Mouse (Mus musculus): ENCODE results near the gene Gm10577.

The Gm10577 gene

DNA sequence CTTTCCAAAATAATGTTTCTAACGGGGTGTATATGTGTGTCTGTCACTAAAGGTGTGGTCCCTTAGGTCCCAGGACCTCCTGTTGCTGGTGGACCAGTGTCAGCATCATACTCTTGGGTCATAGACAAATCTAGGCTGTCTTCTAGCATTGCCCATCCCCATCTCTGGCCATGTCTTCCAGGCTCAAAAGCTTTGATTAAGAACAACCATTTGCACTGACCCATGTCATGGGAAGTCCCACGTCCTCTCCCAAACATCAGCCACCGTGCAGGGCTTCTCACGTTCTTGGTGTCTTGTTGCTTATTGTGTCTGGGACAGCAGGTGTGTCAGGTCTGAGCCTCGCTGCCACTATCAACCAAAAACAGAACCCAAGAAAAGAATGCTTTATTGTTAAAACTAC lies 24.9 kb downstream of the Gm10577 start:
- no peak for ATAC-seq (ENCODE audit: low TSS enrichment)

DNA sequence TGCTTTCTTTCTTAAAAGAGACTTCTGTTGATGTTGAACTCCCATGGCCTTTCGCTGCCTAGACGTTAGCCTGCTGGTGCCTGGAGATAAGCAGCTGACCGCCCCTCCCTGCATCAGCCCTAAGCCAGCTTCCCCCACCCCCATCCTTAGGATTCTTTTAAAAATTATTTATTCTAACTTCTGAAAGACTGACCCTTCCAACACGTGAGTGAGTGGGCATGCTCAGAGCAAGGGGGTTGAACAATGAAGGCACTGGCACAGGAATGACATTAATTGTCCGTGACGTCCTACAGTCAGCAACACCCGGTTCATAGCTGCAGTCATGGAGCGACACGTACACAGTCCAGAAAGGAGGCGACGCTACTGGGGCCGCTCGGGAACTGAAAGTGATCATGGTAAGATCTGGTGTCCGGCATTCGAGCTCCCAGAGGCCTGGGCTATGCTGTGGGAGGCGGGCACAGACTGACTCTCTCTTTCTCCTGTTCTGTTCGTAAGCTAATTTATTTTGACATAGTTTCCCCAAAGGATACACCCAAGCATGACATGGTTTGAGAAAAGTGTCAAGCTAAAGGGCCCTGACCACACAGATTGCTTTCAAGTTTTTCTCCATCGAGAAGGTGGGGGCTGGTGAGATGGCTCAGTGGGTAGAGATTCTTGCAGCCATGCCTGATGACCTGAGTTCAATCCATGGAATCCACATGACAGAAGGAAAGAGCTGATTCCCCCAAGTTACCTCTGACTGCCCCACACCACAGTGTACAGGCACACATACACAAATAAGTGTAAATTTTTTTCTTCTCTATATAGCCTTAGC lies 25.8 kb downstream of the Gm10577 start:
- ATAC-seq (ENCODE audit: low TSS enrichment): no peak

DNA sequence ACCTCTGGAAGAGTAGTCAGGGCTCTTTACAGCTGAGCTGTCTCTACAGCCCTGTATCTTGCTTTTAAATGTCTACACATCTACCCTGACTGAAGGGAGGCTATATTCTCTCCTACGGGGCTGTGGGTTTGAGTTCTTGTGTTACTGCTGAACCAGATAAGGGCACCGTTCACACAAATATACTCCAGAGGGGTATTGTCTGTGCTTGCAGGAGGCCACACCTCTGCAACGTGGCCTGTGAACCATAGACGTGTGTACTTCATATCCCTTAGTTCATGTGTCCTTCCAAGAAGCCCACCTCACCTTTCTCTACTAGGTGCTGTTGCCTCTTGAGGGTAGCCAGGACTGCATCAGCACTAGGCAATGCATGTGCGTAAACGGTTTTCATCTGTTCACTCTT lies 28.4 kb downstream of the Gm10577 start:
- no peak for ATAC-seq (ENCODE audit: low TSS enrichment)

DNA sequence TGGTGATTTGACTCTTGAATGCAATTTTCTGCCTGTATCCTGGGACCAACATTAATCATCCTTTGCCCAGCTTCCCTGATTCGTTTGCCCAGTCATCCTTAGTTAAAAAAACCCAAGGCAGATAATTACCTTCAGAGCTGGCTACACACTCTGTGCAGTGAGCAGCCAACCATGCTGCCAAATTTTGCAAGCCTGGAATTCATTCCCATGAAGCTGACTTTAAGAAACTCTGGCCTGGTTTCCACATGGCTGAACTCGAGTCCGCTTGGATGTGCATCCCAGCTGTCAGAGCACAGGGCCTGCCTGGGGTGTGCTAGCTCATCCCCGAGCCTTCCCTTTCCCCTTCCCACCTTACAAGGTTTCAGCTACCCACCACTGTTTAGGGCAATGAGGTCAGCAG lies 29.5 kb downstream of the Gm10577 start:
- no peak for ATAC-seq (ENCODE audit: low TSS enrichment)

DNA sequence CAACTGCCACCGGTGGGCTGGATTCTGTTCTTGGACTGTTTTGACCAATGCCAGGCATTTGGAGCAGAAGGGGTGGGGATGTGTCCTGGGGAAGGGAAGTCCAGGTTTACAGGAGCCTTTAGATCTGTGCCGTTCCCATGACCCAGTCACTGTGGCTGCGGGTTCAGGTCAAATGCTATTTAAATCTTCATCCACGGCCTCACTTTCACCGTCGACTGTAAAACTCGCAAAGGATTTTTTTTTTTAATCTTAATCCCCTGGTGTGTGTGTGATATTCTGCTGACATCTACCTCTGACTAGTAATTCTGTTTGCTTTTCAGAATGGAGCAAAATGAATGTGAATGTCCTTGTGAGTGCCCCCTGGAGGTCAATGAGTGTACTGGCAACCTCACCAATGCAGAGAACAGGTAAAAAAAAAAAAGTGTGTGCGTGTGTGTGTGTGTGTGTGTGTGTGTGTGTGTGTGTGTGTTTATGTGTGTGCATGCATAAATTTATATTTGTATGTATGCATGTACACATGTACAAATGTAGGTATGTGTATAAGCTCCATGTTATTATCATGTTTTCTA lies 32.2 kb downstream of the Gm10577 start:
- peak; percentile 57 for ATAC-seq (ENCODE audit: low TSS enrichment)

DNA sequence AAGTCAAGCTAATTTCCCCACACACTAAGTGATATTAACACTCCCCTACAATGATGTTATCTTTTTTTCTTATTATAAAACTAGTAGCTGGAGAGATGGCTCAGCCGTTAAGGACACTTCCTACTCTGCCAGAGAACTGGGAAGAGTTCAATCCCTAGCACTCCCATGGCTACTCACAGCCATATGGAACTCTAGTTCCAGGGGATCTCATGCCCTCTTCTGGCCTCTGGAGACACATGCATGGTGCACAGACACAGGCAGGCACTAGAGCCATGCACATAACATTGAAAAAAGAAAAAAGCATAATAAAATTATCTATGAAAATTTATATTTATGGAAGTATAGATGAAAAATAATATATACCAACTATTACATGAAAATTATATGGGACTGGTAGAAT lies 33.3 kb downstream of the Gm10577 start:
- ATAC-seq (ENCODE audit: low TSS enrichment): no peak

DNA sequence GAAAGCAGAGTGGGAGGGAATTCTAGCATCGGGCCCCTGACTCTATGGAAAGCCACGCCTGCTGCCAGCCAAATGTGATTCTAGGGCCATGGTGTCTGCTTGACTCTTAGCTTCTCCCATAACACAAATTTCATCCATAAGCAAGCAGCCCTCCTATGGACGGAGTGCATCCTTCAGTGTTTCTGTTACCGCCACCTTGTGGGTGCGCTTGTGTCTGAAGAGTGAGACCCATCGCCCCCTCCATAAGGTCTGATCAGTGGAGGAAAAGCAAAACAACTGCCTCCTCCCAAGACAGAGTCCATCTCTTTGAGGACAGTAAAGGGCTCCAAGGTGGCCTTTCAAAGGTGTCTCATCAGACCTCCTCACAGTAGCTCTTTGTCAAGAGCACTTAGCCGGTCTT lies 43.0 kb downstream of the Gm10577 start:
- no peak for ATAC-seq (ENCODE audit: low TSS enrichment)

DNA sequence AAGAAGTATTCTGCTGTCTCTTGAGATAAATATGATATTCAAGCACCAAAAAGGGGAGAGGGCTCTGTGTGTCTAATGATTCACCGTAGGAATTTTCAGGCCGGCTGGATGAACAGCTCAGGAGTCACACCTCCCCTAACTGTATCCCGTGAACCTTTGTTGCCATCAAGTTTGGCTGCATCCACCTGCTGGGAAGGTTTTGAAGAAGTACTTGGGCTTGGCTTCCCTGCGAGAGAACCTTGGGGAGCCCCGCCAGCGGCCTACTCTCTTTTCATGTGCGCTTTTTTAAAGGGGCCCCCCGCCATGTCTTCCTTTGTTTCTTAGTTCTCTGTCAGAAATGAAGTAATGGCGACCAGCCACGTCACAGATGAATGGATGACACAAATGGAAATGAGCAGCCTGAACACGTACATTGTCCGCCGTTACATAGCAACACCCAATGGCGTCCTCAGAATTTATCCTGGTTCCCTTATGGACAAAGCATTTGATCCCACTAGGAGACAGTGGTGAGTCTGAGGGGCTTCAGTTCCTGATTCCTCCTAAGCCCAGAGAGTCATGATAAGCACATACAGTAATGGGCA lies 46.0 kb downstream of the Gm10577 start:
- ATAC-seq (ENCODE audit: low TSS enrichment): no peak

DNA sequence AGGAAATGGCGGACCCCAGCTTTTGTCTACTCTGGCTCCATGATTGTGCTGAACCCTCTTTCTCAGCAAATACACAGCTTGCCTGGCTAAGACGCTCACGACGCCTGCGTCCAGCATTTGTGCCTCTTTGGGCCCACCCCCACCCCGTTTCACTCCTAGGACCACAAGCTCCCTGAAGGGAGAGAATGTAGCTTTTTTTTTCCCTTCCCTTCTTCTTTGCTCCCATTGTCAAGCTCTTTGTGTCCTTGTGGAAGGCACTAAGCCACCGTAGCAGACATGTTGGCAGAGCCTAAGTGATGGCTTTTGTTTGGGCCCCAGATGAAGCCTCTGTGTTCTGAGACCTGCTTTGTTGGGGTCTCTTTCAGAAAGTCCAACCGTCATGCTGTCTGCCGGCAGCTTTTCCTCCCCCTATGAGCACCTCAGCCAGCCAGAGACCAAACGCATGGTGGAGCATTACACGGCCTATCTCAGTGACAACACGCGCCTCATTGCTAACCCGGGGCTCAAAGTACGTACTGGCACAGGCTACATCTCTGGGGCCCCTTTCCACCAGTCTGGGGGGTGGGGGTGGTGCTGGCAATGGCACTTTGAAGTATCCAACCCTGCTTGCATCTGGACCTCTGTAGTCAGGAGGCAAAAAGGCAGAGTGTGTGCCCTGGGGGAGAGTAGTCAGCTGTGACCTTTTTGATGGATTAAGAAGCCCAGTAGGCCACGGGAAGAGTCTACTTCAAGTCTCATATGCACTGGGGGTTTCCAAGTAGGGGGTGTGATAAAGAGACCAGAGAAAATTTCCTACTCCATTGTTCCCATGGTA lies 46.6 kb downstream of the Gm10577 start:
- ATAC-seq (ENCODE audit: low TSS enrichment): no peak

Measured in frontal cortex, adult (tissue).